Mouse (Mus musculus) adrenal gland, adult 2 months (tissue): Measurements from ENCODE around the gene Snrpb2. TPM values are rescaled to one million over a fixed set of nuclear protein-coding genes. Genes with fewer than 3 reads are reported as not detected.
A peak's percentile ranks its signal among the peaks of the same experiment; 100 is the strongest.

Experiments used
- DNase-seq: peaks from one replicate; pipeline ENCODE4 v3.0.0; 2021
- polyA plus RNA-seq: library from polyadenylated mRNA; depleted of rRNA; stranded (reverse); fragments of >200 nt; gene quantifications from 2 replicates; pipeline ENCODE4 v1.2.3, GENCODE M21; 2012; rRNA removed
- total RNA-seq, 2 experiments: library from RNA; stranded (reverse); gene quantifications; 2 replicates each; pipeline ENCODE4 v1.2.3; 2021

The Snrpb2 gene
- total and polyA plus RNA-seq, 3 experiments, result 0.67 to 39.8 (median 34.8) TPM

- DNase-seq, result peak; percentile 41
Measured at GRCm38 (mm10) chr2:143093726-143094125, 30.9 kb downstream of the Snrpb2 start.

- no peak for DNase-seq
Measured at GRCm38 (mm10) chr2:143094761-143095160, 31.9 kb downstream of the Snrpb2 start.

GRCm38 (mm10) chr2:143097170-143097569 is 34.3 kb downstream of the Snrpb2 start:
- DNase-seq, result no peak

GRCm38 (mm10) chr2:143113859-143114258 is 51.0 kb downstream of the Snrpb2 start:
- DNase-seq, result peak; percentile 2

- DNase-seq, result no peak
Measured at GRCm38 (mm10) chr2:143114716-143115115, 51.9 kb downstream of the Snrpb2 start.

- DNase-seq, result peak; percentile 6
Measured at GRCm38 (mm10) chr2:143117453-143117852, 54.6 kb downstream of the Snrpb2 start.

GRCm38 (mm10) chr2:143118221-143118620 is 55.4 kb downstream of the Snrpb2 start:
- DNase-seq, result no peak

Other genes starting within 250 kb of the Snrpb2 start
- gene Kif16b, start 161.5 kb upstream of the Snrpb2 start, total RNA-seq, result 10 to 100 TPM; 22.4 to 27.2 TPM
- 6.9 and 9.7 TPM in 2 replicates for gene Kif16b, start 161.5 kb upstream of the Snrpb2 start, polyA plus RNA-seq
- not detected for gene Otor, start 15.4 kb downstream of the Snrpb2 start, total RNA-seq
- not detected in 2 replicates for gene Otor, start 15.4 kb downstream of the Snrpb2 start, polyA plus RNA-seq